Mouse (Mus musculus) CD4-positive, CD25-positive, alpha-beta regulatory T cell, adult 2 months (primary cell): ENCODE results near the gene Kcns1.

Experiments used
- DNase-seq: peaks from one replicate; pipeline ENCODE4 v3.0.0-alpha.2; 2012; ENCODE audit warnings: low read depth, low spot score

The Kcns1 gene

GRCm38 (mm10) chr2:164173394-164173793, 2.5 kb upstream of the Kcns1 start:
- DNase-seq: no peak

DNA sequence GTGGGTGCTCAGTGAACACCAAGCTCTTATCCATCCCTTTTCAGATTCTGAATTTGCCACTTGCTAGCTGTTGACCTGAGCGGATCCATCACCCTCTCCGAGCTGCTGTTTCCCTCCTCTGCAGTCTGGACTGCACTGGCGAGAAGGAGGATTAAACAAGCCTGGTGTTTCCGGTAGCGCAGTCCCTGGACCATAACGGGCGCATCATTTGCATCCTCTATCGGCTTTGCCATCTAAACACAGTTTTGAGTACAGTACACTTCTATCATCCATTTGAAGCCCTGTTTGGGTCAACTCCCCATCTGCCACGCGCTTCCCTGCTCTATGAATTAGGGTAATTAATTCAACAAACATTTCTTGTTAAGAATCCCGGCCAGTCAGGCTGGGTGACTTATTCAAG, 587 bp downstream of the Kcns1 start:
- DNase-seq: no peak

DNA sequence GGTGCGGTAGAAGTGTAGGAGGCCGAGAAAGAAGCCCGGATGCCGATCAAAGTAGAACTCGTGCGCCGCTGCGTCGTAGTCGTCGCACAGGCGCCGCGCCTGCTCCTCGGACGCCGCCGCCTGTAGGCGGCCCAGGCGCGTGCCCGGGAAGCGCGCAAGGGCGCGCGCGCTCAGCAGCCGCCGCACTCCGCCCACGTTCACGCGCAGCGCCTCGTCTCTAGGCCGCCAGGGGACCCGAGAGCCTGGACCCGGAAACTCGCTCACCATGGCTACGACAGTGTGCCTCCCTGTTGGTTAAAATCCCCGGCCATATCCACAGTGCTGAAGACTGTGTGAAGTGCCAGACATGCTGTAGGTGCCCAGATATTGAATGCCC, 2.4 kb downstream of the Kcns1 start:
- DNase-seq: peak; percentile 69

GRCm38 (mm10) chr2:164167752-164168570, 3.0 kb downstream of the Kcns1 start:
- DNase-seq: no peak

GRCm38 (mm10) chr2:164164941-164165340, 6.0 kb downstream of the Kcns1 start:
- no peak for DNase-seq

DNA sequence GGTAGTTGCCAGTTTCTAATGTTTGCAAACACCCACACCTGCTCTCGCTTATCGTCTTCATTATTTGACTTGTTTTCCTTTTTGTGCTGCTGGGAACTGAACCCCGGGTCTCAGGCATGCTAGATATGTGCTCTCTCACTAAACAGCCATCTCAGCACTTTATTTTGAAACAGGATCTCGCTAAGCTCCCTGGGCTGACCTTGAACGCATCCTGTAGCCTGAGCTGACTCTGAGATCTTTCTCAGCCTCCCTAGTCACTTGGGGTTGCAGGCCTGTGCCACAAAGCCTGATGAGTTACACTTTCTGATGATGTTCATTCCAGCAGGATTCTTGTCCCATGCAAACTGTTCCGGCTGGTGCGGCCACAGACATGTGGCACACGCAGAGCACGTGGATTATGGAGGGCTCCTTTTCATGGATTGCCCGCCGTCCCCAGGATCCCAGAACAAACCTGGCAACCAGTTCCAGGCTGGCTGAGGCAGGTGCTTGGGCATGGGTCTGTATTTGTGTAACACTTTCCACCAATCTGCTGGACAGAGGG, 9.3 kb downstream of the Kcns1 start:
- DNase-seq: no peak

- no peak for DNase-seq
These were observed 12.1 kb downstream of the Kcns1 start for GRCm38 (mm10) chr2:164158838-164159237.

- DNase-seq: no peak
These were observed 14.8 kb downstream of the Kcns1 start for GRCm38 (mm10) chr2:164156158-164156557.

DNA sequence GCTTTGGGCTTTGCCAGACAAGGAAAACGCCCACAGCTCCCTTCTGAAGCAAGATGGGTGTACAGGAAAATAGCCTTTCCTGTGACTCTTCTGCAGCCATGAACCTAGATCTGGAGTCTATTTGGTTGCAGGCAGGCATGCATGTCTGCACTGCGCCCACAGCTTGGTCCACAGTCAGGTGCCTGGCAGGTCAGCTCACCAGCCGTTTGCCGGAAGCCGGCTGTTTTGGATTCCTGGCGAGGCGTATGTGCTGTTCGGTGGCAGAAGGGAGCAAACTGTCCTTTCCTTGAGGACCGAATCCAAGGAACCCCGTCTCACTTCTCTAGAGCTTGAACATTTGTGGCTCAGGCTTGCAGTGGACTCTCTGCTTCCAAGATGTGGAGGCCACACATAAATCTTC, 16.9 kb downstream of the Kcns1 start:
- no peak for DNase-seq

DNA sequence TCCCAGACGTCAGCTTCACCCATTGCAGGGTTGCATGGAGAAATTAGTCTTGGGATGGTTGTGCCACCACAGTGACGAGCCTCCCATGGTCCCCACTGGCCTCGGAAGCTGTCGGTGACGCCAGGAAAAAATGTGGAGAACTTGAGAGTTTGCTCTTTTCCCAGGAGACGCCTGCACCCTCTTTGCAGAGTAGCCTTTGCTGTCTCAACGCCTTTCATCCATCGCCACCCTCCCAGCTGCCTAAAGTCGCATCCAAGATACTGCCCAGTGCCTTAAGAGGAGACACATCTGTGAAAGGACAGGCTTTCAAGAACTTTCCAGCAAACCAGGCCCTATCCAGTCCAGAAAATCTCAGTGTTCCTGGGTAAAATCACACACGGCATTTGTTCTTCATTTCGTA, 18.6 kb downstream of the Kcns1 start:
- no peak for DNase-seq

DNA sequence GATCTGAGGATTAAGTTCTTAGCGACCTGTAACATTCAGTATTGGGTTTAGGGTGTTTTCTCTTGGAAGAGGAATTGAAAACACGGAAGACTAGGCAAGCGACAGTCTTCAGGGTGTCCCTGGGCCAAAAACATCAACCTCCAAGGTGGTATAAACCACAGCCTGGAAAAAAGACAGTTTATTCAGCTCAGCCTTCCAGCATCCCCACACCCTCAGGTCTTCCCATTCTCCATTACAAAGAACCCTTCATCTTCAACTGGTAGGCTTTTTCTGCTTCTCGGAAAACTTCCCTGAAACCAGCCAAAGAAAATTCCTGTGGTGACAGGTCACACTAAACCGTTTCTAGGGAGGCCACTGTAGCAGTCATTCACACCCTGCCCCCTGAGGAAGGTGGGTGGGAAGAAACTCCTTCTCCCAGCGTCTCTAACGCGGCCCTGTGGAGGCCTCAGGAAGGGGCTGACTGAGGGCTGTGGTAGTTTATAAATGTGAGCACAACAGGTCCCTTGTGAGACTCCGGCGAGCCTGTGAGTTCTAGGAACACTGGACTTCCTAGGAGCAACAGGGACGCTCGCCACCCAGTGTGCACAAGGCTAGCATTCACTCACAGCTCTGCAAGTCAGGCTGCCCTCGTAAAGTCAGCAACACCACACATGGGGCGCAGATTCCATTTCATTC, 20.7 kb downstream of the Kcns1 start:
- DNase-seq: no peak

DNA sequence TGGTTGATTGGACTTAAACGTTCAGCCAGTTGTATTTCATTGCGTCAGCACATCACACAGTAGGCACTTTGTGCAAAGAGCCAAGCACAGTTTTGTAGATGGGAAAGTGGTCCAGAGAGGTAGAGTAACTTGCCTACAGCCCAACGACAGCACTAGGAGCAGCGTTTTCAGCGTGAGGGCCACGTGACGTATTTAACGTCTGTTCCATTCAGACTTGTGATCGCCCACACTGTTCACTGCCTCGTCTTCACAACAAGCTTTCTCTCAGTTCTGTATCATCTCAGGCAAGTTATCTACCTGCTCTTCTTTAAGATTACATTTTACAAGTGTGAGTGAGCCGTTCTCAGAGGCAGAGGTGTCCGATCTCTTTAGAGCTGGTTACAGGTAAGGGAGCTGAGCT, 24.4 kb downstream of the Kcns1 start:
- no peak for DNase-seq

DNA sequence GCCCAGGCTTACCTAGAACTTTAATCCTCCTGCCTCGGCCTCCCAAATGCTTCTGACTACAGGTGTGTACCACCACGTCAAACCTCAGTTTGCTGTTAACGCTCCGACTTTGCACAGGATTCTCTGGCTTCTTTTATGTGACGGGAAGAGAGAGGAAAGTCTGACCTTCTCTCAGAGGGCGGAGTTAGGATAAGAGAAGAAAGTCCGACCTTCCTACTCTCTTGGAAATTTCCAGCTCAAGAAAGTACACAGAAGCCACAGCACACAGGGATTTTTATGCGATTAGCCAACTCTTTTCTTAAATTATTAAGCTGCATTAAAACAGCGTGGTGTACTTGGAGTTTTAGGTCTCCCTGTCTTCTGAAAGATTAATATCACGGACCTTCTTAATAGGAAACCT, 26.4 kb downstream of the Kcns1 start:
- DNase-seq: no peak

GRCm38 (mm10) chr2:164144025-164144424, 26.9 kb downstream of the Kcns1 start:
- DNase-seq: no peak

- DNase-seq: no peak
These were observed 28.9 kb downstream of the Kcns1 start for GRCm38 (mm10) chr2:164142021-164142420.

- DNase-seq: no peak
These were observed 33.2 kb downstream of the Kcns1 start for GRCm38 (mm10) chr2:164137754-164138153.

DNA sequence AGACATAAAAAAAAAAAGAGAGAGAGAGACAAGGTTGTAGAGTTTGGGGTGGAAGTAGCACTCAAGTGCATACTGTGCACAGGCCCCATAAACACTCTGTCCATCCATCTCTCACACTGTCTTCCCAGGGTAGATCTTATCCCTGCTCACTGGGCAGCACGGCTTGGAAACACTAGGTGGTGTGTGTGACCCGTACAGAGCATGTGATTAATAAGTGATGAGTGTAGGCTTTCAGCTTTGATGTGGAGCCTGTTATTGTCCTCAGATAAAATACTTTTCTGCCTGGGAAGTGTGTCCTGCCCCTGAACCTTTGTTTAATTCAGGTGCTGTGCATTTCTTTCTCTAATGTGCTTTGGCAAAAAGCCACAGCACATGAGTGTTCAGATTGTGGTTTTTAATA, 34.5 kb downstream of the Kcns1 start:
- DNase-seq: no peak

- no peak for DNase-seq
These were observed 35.5 kb downstream of the Kcns1 start for GRCm38 (mm10) chr2:164135367-164135766.

DNA sequence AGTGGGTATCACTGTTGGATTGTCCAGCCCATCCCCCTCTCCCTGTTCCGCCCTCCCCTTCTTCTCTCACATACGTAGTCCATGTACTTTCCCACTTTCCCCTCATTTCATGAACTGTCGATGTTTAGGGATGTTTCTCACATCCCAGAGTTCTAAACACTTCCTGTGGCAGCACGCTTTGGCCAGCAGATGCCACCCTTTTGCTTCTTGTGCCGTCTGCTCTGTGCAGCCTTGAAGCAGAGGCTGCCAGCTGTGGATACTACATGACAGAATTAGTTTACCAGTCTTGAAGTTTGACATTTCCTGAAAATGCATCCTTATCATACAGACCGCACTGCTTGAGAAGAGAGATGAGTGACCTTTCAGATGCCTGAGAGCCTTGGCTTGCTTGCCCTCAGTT, 36.4 kb downstream of the Kcns1 start:
- no peak for DNase-seq

DNA sequence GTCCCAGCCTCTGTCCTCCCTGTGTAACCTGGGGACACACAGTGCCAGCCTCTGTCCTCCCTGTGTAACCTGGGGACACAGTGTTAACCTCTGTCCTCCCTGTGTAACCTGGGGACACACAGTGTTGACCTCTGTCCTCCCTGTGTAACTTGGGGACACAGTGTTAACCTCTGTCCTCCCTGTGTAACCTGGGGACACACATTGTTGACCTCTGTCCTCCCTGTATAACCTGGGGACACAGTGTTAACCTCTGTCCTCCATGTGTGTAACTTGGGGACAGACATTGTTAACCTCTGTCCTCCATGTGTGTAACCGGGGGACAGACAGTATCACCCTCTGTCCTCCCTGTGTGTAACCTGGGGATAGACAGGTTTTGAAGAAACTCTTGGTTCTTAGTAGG, 39.3 kb downstream of the Kcns1 start:
- no peak for DNase-seq

DNA sequence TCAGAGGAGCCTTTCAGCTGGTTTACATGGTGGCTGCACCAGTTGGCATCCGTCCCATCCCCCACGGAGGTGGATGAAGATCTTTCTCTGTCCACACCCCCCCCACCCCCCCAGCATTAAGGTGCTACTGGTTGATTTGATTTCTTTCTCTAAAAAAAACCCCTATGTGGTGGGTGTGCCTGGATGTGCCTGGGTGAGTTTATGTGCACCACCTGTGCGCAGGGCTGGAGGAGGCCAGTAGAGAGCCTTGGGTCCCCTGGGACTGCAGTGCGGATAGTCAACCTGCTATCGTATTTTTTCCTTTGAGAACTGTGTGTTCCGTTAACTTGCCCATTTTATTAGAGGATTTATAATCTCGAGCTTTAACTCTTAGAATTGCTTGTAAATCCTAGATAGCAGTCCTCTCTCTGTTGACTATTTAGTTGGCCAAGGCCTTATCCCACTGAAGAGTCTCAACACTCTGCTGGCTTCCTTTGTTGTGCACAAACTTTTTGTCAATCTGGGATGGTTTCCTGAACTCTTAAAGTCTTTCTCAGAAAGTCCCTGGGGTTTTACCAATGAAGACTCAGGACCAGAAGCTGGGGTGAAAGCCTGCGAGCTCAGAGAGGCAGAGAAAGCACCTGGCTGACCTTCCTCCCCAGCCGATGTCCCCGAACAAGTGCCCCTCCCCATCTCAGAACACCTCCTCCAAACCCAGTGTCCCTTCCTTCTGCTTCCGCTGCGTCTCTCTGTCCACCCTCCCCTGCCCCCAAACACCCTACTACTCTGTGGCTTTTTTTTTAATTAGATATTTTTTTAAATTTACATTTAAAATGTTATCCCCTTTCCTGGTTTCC, 42.1 kb downstream of the Kcns1 start:
- DNase-seq: no peak

- no peak for DNase-seq
These were observed 43.6 kb downstream of the Kcns1 start for GRCm38 (mm10) chr2:164127297-164127696.
